Mouse (Mus musculus): ENCODE measurements around the gene Zfp985.
"Not testable (repeated sequence)": the region's sequence is repeated elsewhere in the genome, so short reads cannot be mapped to it uniquely, and the experiment has no call there.

Gene Zfp985

GRCm38 (mm10) chr4:147603806-147604205, 50.7 kb downstream of the Zfp985 start:
- no peak for DNase-seq (ENCODE audit: low spot score)

- DNase-seq (ENCODE audit: low spot score), result no peak
Measured at GRCm38 (mm10) chr4:147605521-147605920, 52.4 kb downstream of the Zfp985 start.

- DNase-seq (ENCODE audit: low spot score), result not testable (repeated sequence)
Measured at GRCm38 (mm10) chr4:147606511-147606910, 53.4 kb downstream of the Zfp985 start.

- not testable (repeated sequence) for DNase-seq (ENCODE audit: low spot score)
Measured at GRCm38 (mm10) chr4:147633818-147634262, 80.8 kb downstream of the Zfp985 start.

All from adipocyte (in vitro differentiated cells).